Mouse (Mus musculus) megakaryocyte, embryonic 14.5 days (primary cell): ENCODE measurements around the gene Xkrx. TPM values are rescaled to one million over a fixed set of nuclear protein-coding genes. Genes with fewer than 3 reads are reported as not detected.
"Not testable (repeated sequence)": the region's sequence is repeated elsewhere in the genome, so short reads cannot be mapped to it uniquely, and the experiment has no call there.

Source experiments
- H3K27me3 ChIP-seq: replicated peaks from 2 replicates; pipeline ENCODE3; 2012; ENCODE audit warnings: inconsistent platforms
- H3K36me3 ChIP-seq: replicated peaks from 2 replicates; pipeline ENCODE3; 2012; ENCODE audit warnings: low read length, inconsistent platforms, mixed read lengths
- H3K4me1 ChIP-seq: 2 replicates; pipeline ENCODE4 v1.6.1; 2012; ENCODE audit warnings: inconsistent platforms
- H3K4me3 ChIP-seq: replicated peaks from 2 replicates; pipeline ENCODE3; 2012; ENCODE audit warnings: moderate library complexity, mild to moderate bottlenecking, inconsistent platforms
- H3K9me3 ChIP-seq: 2 replicates; pipeline ENCODE4 v1.6.1; 2012; ENCODE audit warnings: inconsistent platforms
- FLI1 ChIP-seq: IDR thresholded peaks from 2 replicates; pipeline ENCODE4 v1.6.1; 2012; ENCODE audit warnings: low read length, inconsistent platforms, mixed read lengths
- GATA1 ChIP-seq: IDR thresholded peaks from 3 replicates; pipeline ENCODE4 v1.6.1; 2012; ENCODE audit warnings: mixed read lengths, low read length, inconsistent platforms, borderline replicate concordance
- polyA plus RNA-seq: library from polyadenylated mRNA; stranded (reverse); fragments of >175 nt; gene quantifications from 2 replicates; pipeline ENCODE4 v1.2.3, GENCODE M21; 2012; ENCODE audit warnings: low replicate concordance; ENCODE audit not compliant: insufficient read depth

The Xkrx gene
- not detected in 2 replicates for polyA plus RNA-seq

DNA sequence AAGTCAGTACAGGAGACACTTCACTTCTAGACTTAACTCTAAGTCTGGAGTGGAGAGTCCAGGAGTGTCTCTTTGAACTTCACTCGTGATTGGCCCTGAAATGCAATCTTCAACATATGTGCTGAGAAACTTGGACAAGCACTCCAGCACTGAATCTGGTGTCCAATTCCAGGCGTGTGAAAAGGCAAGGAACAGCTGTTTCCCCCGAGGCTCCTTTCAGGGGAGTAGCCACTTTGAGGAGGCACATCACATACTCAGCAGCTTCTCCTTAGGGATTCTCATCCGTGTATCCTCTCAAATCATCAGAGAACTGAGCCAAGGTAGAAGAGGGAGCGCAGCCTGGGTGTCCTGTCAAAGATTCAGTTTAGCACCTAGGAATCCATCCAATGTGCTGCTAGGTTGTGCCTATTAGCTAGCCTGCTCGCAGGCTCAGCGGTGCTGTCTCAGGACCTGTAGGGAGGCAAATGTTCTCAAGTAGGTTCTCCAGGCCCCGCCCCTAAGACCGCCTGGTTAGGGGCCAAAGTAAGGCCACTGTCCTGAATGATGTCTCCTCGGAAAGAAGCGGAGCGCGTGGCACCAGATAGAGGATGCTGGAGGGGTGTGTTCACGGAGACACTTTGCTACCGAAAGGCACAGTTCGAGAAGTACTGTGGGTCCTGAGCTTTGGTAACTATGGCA, at the start of gene Xkrx:
Xkrx (minus strand) TSS at position 34 of the 678 bp plus-strand sequence.
- peaks cover 18% of the 10 kb centered on the region for H3K27me3 ChIP-seq
- peaks cover 3% of the 10 kb centered on the region; the same call in 1 of the 2 replicates for H3K4me1 ChIP-seq
- H3K36me3 ChIP-seq: no peaks in the 10 kb centered on the region
- H3K9me3 ChIP-seq: peaks cover 13% of the 10 kb centered on the region
- TF ChIP-seq GATA1: no peak
- TF ChIP-seq FLI1: no peak
- H3K4me3 ChIP-seq: no peak within 1 kb of the TSS

GRCm38 (mm10) chrX:134211151-134211642, 49.3 kb upstream of the Xkrx start:
- peaks cover 7% of the 10 kb centered on the region for H3K27me3 ChIP-seq
- H3K36me3 ChIP-seq: peaks cover 22% of the 10 kb centered on the region
- no peak overlapping the region for H3K4me3 ChIP-seq
- no peaks in the 10 kb centered on the region for H3K9me3 ChIP-seq
- no peaks in the 10 kb centered on the region for H3K4me1 ChIP-seq
- TF ChIP-seq FLI1 (no peak), GATA1 (no peak)

GRCm38 (mm10) chrX:134208491-134208890, 46.6 kb upstream of the Xkrx start:
- TF ChIP-seq FLI1: no peak
- no peak for TF ChIP-seq GATA1
- peaks cover 7% of the 10 kb centered on the region for H3K27me3 ChIP-seq
- peaks cover 26% of the 10 kb centered on the region for H3K36me3 ChIP-seq
- H3K4me3 ChIP-seq: no peak overlapping the region
- H3K9me3 ChIP-seq: no peaks in the 10 kb centered on the region
- H3K4me1 ChIP-seq: peaks cover 3% of the 10 kb centered on the region; the same call in 1 of the 2 replicates

GRCm38 (mm10) chrX:134187201-134187600, 25.3 kb upstream of the Xkrx start, which contains the start of gene Arl13a:
TSS of gene Arl13a (plus strand) at chrX:134187501.
- H3K4me3 ChIP-seq, H3K9me3 ChIP-seq, H3K4me1 ChIP-seq, H3K27me3 ChIP-seq, H3K36me3 ChIP-seq: not testable (repeated sequence)

DNA sequence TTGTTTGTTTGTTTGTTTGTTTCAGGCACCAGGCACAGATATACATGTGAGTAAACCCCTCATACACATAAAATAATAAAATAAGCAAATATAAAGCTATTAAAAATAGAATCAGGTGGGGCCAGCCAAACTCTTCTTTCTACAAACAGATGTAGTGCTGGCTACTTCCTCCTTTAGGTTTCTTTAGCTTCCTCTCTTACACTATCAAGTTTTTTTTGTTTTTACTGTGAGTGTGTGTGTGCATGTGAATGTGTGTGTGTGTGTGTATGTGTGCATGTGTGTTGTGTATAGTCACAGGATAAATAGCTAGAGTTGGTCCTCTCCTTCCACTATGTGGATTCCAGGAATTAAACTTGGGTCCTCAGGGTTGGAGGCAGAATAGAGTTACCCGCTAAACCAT, 12.8 kb upstream of the Xkrx start:
- no peaks in the 10 kb centered on the region for H3K4me1 ChIP-seq
- H3K36me3 ChIP-seq: no peaks in the 10 kb centered on the region
- H3K4me3 ChIP-seq: no peak overlapping the region
- no peaks in the 10 kb centered on the region for H3K9me3 ChIP-seq
- H3K27me3 ChIP-seq: peaks cover 2% of the 10 kb centered on the region
- TF ChIP-seq GATA1: no peak
- no peak for TF ChIP-seq FLI1

DNA sequence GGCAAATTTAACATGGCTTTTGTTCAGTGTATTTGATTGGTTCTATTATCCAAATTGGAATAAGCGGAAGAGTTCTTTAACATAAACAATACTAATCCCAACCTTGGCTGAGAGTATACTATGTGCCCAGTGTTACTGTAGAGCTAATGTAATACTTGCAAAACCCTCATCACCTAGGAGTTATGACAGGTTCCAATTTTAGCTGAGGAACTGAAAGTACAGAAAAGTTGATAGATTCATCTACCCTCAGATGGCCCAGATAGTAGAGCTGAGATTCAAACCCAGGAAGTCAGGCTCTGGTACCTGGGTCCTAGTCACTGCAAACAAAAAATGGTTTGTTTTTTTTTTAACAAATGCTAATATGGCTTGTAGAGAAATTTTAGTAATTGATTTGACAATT, 8.7 kb upstream of the Xkrx start:
- Histone ChIP-seq H3K9me3 (peaks cover 3% of the 10 kb centered on the region; the same call in 1 of the 2 replicates), H3K4me3 (no peak overlapping the region), H3K27me3 (peaks cover 4% of the 10 kb centered on the region), H3K36me3 (no peaks in the 10 kb centered on the region), H3K4me1 (no peaks in the 10 kb centered on the region)
- no peak for TF ChIP-seq FLI1
- TF ChIP-seq GATA1: no peak

DNA sequence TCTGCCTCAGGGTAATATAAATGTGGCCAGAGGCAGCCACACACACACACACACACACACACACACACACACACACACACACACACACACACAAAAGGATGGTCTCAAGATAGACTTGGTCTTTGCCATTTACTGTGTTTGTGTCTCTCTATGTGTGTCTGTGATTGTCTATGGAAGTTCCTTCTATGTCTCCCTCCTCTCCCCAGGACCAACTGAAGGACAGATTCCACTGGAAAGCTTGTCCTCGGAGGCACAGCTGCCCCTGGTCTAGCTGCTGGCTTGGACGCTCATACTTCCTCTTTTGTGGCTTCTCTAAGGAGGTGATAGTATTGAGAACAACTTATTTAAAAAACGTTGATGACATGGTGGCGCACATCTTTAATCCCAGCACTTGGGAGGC, 1.6 kb upstream of the Xkrx start:
- no peak overlapping the region for H3K4me3 ChIP-seq
- H3K4me1 ChIP-seq: peaks cover 3% of the 10 kb centered on the region; the same call in 1 of the 2 replicates
- no peaks in the 10 kb centered on the region for H3K36me3 ChIP-seq
- peaks cover 18% of the 10 kb centered on the region for H3K27me3 ChIP-seq
- peaks cover 13% of the 10 kb centered on the region for H3K9me3 ChIP-seq
- TF ChIP-seq GATA1 (no peak), FLI1 (no peak)

DNA sequence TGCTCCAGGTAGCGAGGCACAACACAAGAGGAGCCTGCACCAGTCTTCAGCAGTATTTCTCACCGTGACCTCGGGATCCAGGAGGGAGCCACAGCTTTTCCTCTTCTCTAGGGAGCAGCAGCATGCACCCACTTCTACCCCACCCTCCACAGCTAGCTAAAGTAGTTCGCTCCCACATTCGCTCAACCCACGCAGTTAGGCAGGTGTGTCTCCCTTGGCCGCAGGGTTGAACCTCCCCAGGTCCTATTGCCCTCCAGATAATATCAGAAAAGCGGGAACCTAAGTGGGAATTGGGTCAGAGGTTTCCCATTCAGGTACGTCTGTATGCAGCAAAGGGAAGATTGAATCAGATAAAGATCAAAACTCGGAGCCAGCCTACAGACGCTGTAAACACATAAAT, 950 bp upstream of the Xkrx start:
- H3K4me1 ChIP-seq: peaks cover 3% of the 10 kb centered on the region; the same call in 1 of the 2 replicates
- H3K4me3 ChIP-seq: no peak overlapping the region
- TF ChIP-seq GATA1 (no peak), FLI1 (no peak)
- H3K36me3 ChIP-seq: no peaks in the 10 kb centered on the region
- H3K27me3 ChIP-seq: peaks cover 18% of the 10 kb centered on the region
- H3K9me3 ChIP-seq: peaks cover 13% of the 10 kb centered on the region

DNA sequence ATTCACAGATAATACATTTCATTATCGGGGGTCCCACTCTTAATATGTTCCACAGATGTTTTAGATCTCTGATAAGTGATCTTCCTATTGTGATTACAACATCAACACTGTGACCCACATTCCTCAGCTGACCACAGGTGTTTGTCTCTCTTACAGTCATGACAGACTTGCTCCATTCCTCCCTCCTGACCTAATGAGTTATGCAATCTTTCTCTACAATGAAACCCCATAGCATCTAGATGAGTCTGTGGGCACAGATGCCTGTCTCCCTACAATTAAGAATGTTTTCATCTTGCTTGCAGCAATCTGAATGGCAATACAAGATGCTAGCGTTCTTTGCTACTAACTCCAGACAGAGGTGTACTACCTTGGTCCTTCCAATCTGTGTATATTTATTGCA, 1.4 kb downstream of the Xkrx start:
- Histone ChIP-seq H3K36me3 (no peaks in the 10 kb centered on the region), H3K4me3 (no peak overlapping the region), H3K27me3 (peaks cover 16% of the 10 kb centered on the region), H3K4me1 (peaks cover 3% of the 10 kb centered on the region; the same call in 1 of the 2 replicates), H3K9me3 (peaks cover 8% of the 10 kb centered on the region)
- TF ChIP-seq FLI1 (no peak), GATA1 (no peak)

GRCm38 (mm10) chrX:134158151-134158550, 3.7 kb downstream of the Xkrx start:
- Histone ChIP-seq H3K9me3 (no peaks in the 10 kb centered on the region), H3K4me1 (peaks cover 3% of the 10 kb centered on the region; the same call in 1 of the 2 replicates), H3K4me3 (no peak overlapping the region), H3K27me3 (peaks cover 14% of the 10 kb centered on the region), H3K36me3 (no peaks in the 10 kb centered on the region)
- TF ChIP-seq FLI1: no peak
- no peak for TF ChIP-seq GATA1
